Mouse (Mus musculus) cerebellum, adult 2 months (tissue): ENCODE data around the gene Acer3.

ENCODE experiments used
- CTCF ChIP-seq: fragments of 200-500 bp; IDR thresholded peaks from 2 replicates; pipeline ENCODE4 v1.5.1; 2011; ENCODE audit warnings: low read depth, mild to moderate bottlenecking, control low read depth, low read length, moderate library complexity, borderline replicate concordance; ENCODE audit not compliant: insufficient read depth
- POLR2A ChIP-seq: fragments of 200-500 bp; IDR thresholded peaks from 2 replicates; pipeline ENCODE4 v1.6.1; 2011; ENCODE audit warnings: low read length, control low read depth, borderline replicate concordance; ENCODE audit not compliant: insufficient read depth

GRCm38 (mm10) chr7:98176322-98177070 lies 144.5 kb downstream of the Acer3 start:
- TF ChIP-seq POLR2A (no peak), CTCF (no peak)
